Mouse (Mus musculus): ENCODE data around the gene Mllt3. TPM values are rescaled to one million over a fixed set of nuclear protein-coding genes. Genes with fewer than 3 reads are reported as not detected.

Mllt3 gene
- polyA plus RNA-seq (2016; fragmentation: Nextera tagmentation; extraction: Ambion mirVana), result 56.3 and 68.9 TPM in 2 replicates

DNA sequence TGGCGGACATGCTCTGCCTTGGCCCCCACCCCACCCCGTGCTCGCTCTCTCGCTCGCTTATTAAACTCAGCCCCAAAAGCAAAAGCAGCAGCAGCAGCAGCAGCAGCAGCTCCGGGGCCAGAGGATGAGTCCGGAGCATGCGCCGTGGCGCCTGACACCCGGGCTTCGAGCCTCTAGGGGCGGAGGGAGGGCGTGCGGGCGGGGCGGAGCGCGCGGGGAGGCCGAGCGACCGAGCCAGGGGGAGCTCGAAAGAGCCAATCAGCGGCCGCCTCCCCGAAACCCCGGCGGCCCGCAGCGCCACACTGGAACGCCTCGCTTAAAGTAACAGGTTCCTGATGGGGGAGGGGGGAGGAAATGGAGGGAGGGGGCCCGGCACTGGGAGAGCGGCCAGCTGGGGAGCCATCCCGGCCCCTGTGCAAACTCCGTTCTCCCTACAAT lies at the start of gene Mllt3:
Mllt3 (minus strand) TSS at position 149 of the 438 bp plus-strand sequence.
- Histone ChIP-seq H3K36me3 (0 out of 2 replicates have a peak, but pooled peaks cover 4% of the 10 kb centered on the region), H3K4me3 (peak within 1 kb of the TSS; percentile 84), H3K4me1 (peaks cover 12% of the 10 kb centered on the region; the same call in 1 of the 2 replicates), H3K27me3 (ENCODE audit: insufficient read depth, poor library complexity, severe bottlenecking) (no peaks in the 10 kb centered on the region), H3K9me3 (no peaks in the 10 kb centered on the region), H3K27ac (peak within 1 kb of the TSS; percentile 94)
- peak; percentile 98 for DNase-seq (ENCODE audit: low spot score)
- WGBS, result under 1% methylated on average over 37 of the region's 37 CpGs

DNA sequence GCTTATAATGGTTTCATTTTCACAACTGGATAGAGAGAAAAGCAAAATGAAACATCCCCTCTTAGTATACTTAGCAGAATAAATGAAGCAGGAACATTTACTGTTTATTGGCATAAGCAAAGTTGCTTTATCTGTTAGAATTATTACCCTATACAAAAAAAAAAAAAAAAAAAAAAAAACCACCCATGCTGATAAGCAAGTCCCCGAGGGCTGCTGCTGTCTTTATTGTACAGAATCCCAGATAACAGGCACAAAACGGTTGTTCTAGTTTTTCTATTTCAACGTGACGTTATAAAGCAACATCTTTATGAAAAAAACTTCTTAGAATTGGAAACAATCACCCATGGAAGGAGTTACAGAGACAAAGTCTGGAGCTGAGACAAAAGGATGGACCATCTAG lies 49.2 kb upstream of the Mllt3 start:
- Histone ChIP-seq H3K4me3 (no peak overlapping the region), H3K4me1 (no peaks in the 10 kb centered on the region), H3K27ac (no peak overlapping the region), H3K27me3 (ENCODE audit: insufficient read depth, poor library complexity, severe bottlenecking) (no peaks in the 10 kb centered on the region), H3K9me3 (no peaks in the 10 kb centered on the region), H3K36me3 (no peaks in the 10 kb centered on the region)
- DNase-seq (ENCODE audit: low spot score), result no peak
- WGBS, result 65% methylated on average over 4 of the region's 4 CpGs

DNA sequence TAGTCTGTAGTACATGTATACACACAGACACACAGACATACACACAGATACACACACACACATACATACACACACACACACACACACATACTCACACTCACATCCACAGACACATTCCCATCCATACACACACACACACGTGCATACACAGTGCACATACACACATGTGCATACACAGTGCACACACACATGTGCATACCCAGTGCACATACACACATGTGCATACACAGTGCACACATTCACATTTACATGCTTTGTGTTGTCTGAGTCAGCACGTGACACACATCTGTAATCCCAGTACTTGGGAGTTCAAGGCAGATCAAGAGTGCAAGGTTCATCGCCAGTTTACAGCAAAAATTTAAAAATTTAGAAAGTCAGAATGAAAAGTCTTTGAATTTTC lies 48.7 kb upstream of the Mllt3 start:
- 91% methylated on average over 3 of the region's 3 CpGs for WGBS
- DNase-seq (ENCODE audit: low spot score), result no peak
- Histone ChIP-seq H3K9me3 (no peaks in the 10 kb centered on the region), H3K4me3 (no peak overlapping the region), H3K36me3 (no peaks in the 10 kb centered on the region), H3K4me1 (no peaks in the 10 kb centered on the region), H3K27ac (no peak overlapping the region), H3K27me3 (ENCODE audit: insufficient read depth, poor library complexity, severe bottlenecking) (no peaks in the 10 kb centered on the region)

DNA sequence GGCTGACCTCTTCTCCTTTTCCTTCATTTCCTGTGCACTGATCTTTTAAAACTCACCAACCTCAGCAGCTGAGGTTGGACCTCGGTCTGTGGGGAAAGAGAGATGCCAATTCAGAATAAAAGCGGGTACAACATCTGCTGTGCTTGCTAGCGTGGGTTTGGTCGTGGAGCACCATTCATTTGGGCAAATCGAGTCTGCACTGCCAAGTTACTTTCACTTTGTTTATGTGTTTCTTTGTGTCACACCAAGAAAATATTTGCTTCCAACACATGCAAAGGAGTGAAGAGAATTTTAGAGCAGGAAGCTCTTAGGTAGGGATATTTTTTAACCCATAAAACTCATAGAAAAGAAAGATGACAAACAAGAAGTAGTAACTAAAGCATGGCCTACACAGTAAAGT lies 48.3 kb upstream of the Mllt3 start:
- Histone ChIP-seq H3K4me3 (no peak overlapping the region), H3K27me3 (ENCODE audit: insufficient read depth, poor library complexity, severe bottlenecking) (no peaks in the 10 kb centered on the region), H3K27ac (no peak overlapping the region), H3K36me3 (no peaks in the 10 kb centered on the region), H3K9me3 (no peaks in the 10 kb centered on the region), H3K4me1 (no peaks in the 10 kb centered on the region)
- 76% methylated on average over 5 of the region's 5 CpGs for WGBS
- DNase-seq (ENCODE audit: low spot score), result no peak

DNA sequence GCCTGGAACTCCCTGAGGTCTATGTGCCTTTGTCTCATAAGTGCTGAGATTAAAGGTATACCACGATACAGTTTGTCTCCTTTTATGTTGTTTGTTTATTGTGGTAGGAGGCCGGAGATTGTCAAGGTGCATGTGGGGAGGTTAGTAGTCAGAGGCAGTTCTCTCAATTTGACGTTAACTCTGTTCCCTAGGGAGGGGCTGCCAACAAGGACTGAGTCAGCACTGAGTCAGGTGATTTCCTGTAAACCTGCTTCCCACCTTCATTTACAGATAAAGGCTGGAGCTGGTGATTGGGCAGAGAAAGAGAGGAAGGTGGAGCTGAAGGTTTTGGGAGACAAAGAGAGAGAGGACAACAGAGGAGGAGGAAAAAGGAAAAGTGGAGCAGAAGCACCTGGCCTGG lies 45.8 kb upstream of the Mllt3 start:
- Histone ChIP-seq H3K9me3 (no peaks in the 10 kb centered on the region), H3K27ac (no peak overlapping the region), H3K4me3 (no peak overlapping the region), H3K4me1 (no peaks in the 10 kb centered on the region), H3K36me3 (no peaks in the 10 kb centered on the region), H3K27me3 (ENCODE audit: insufficient read depth, poor library complexity, severe bottlenecking) (no peaks in the 10 kb centered on the region)
- no peak for DNase-seq (ENCODE audit: low spot score)
- 52% methylated on average over 3 of the region's 3 CpGs for WGBS

DNA sequence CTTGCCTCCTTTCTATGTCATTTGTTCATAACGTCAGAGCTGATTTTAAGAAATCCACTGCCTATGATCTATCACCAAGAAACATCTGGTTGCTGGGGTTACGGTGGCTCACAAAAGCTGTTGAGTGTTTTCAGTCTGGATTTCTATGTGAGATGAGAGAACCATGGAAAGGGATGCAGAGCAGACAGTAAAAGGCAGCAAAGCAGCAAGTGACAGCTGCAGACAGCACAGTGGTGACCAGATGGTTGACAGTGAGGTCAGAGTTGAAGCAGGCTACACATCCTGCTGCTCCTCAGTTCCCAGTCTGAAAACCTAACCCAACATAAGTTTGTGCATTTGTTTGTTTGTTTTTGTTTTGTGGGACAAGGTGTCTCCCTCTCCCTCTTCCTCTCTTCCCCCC lies 42.2 kb upstream of the Mllt3 start:
- Histone ChIP-seq H3K4me1 (no peaks in the 10 kb centered on the region), H3K9me3 (no peaks in the 10 kb centered on the region), H3K27ac (no peak overlapping the region), H3K4me3 (no peak overlapping the region), H3K36me3 (no peaks in the 10 kb centered on the region), H3K27me3 (ENCODE audit: insufficient read depth, poor library complexity, severe bottlenecking) (no peaks in the 10 kb centered on the region)
- WGBS, result 76% methylated on average over 2 of the region's 2 CpGs
- no peak for DNase-seq (ENCODE audit: low spot score)

DNA sequence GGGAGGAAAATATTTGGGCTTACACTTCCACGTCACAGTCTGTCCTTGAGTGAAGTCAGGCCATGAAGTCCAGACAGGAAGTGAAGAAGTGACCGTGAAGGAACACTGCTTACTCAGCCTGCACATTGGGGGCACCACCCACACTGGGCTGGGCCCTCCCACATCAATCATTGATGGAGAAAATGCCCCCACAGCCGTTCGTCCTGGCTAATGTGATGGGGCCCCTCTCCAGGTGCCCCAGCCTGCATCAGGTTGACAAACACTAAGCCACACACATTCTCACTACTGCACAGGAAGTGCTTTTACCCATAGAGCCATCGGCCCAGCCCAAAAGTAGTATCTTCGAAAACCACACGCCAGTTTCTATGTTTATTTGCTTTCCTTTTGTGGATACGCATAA lies 13.1 kb upstream of the Mllt3 start:
- H3K27me3 ChIP-seq (ENCODE audit: insufficient read depth, poor library complexity, severe bottlenecking), result no peaks in the 10 kb centered on the region
- no peaks in the 10 kb centered on the region for H3K4me1 ChIP-seq
- no peak overlapping the region for H3K4me3 ChIP-seq
- no peaks in the 10 kb centered on the region for H3K9me3 ChIP-seq
- no peaks in the 10 kb centered on the region for H3K36me3 ChIP-seq
- 73% methylated on average over 8 of the region's 8 CpGs for WGBS
- DNase-seq (ENCODE audit: low spot score), result no peak
- H3K27ac ChIP-seq, result no peak overlapping the region

DNA sequence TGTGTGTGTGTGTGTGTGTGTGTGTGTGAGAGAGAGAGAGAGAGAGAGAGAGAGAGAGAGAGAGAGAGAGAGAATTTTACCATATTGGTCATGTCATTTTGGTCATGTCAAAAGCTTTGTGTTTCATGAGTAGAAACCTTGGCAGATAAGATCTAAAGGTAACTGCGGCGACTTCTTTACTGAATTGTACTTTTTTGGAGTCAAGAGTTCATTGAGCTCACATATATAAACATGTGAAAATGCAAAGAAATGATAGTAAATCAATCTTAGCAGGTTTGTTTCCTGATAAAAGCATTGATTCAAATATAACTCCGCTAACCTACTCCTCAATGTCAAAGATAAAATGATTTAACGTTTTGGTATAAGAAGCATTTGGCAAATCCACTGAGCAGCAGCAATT lies 12.0 kb upstream of the Mllt3 start:
- H3K27me3 ChIP-seq (ENCODE audit: insufficient read depth, poor library complexity, severe bottlenecking), result no peaks in the 10 kb centered on the region
- H3K36me3 ChIP-seq, result no peaks in the 10 kb centered on the region
- no peak for DNase-seq (ENCODE audit: low spot score)
- WGBS, result 82% methylated on average over 4 of the region's 4 CpGs
- H3K4me3 ChIP-seq, result no peak overlapping the region
- no peaks in the 10 kb centered on the region for H3K4me1 ChIP-seq
- H3K9me3 ChIP-seq, result no peaks in the 10 kb centered on the region
- no peak overlapping the region for H3K27ac ChIP-seq

DNA sequence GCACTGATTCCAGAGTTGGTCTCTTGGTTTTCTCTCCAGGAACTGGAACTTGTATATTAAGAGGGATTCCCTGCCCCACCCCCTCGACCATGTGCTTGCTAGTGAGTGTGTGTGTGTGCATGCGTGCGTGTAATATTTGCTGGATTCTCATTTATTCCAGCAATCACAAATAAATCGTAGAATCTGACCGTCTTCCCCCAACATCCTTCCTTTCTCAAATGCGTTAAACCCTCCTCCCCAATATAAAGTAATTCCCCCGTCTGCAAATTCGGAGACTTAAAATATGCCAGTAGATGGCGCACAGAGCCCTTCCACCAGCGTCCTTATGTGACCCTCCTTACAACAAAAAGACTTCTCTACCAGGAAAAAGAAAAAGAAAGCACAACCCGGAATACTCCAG lies 2.2 kb upstream of the Mllt3 start:
- WGBS, result 2% methylated on average over 11 of the region's 11 CpGs
- Histone ChIP-seq H3K4me3 (peak overlapping the region; percentile 84), H3K9me3 (no peaks in the 10 kb centered on the region), H3K4me1 (peaks cover 12% of the 10 kb centered on the region; the same call in 1 of the 2 replicates), H3K36me3 (no peaks in the 10 kb centered on the region), H3K27me3 (ENCODE audit: insufficient read depth, poor library complexity, severe bottlenecking) (no peaks in the 10 kb centered on the region), H3K27ac (no peak overlapping the region)
- peak; percentile 84 for DNase-seq (ENCODE audit: low spot score)

DNA sequence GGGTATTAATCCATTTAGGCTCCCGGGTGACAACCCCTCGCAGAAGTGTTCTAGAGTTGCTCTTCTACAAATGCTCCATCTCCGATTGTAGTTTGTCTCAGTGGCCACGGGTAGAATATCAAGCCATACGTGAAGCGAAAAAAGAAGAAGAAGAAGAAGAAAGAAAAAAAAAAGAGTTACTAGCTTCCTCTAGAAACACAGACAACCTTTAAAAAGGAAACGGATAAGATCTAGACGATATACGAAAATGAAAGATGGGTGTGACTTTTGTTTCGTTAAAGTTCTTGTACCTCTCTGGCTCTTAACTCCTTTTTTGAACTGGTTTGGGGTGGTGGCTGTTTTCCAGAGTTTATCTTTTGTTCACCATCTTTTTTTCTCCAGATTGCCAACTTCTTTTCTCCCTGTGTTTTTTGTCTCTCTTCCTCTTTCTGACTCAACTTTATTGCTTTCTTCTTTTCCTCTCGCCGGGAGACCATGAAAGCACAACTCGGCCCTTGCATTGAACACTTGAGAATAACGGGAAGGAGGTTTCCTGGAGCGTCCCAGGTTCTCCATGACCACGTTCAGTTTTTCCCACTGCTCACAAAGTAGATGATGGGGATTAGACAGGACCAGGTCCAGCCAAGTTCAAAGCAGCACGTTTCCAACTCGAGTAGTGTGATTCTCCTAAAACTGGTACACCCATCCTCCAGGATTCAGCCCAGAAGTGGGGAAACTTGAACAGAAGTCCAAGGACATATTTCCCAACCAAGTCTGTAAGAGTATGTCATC lies 1.4 kb upstream of the Mllt3 start:
- Histone ChIP-seq H3K36me3 (0 out of 2 replicates have a peak, but pooled peaks cover under 1% of the 10 kb centered on the region), H3K4me1 (peaks cover 12% of the 10 kb centered on the region; the same call in 1 of the 2 replicates), H3K27me3 (ENCODE audit: insufficient read depth, poor library complexity, severe bottlenecking) (no peaks in the 10 kb centered on the region), H3K4me3 (peak overlapping the region; percentile 84), H3K27ac (no peak overlapping the region), H3K9me3 (no peaks in the 10 kb centered on the region)
- DNase-seq (ENCODE audit: low spot score), result no peak
- WGBS, result 2% methylated on average over 18 of the region's 18 CpGs

DNA sequence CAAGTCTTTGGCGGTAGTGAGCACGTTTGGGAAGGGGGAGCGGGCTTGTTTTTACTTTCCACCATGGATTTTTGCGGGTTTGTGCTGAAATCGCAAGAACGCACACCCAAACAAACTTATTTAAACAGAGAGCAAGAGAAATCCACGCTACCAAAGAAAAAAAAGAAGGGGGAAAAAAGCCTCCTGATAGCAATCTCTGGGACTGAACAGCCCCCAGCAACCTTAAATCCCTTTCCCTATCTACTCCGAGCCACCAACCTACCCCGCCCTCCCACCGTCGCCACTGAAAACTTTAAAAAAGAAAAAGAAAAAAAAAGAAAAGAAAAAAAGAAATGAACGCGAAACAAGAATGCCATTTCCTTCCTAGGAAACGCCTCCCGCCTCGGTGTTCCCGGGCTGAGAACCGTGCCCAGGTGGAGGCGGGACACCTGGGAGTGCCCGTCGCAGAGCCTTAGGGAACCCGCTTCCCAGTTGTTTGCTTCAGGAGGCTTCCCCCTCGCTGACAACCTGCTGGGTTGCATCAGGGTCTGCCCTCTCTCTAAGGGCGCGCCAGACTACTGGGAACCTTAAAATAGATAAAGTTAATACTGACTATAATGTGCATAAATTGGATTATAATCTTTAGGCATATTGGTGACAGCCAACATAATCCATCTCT lies 694 bp upstream of the Mllt3 start:
- WGBS, result under 1% methylated on average over 25 of the region's 25 CpGs

DNA sequence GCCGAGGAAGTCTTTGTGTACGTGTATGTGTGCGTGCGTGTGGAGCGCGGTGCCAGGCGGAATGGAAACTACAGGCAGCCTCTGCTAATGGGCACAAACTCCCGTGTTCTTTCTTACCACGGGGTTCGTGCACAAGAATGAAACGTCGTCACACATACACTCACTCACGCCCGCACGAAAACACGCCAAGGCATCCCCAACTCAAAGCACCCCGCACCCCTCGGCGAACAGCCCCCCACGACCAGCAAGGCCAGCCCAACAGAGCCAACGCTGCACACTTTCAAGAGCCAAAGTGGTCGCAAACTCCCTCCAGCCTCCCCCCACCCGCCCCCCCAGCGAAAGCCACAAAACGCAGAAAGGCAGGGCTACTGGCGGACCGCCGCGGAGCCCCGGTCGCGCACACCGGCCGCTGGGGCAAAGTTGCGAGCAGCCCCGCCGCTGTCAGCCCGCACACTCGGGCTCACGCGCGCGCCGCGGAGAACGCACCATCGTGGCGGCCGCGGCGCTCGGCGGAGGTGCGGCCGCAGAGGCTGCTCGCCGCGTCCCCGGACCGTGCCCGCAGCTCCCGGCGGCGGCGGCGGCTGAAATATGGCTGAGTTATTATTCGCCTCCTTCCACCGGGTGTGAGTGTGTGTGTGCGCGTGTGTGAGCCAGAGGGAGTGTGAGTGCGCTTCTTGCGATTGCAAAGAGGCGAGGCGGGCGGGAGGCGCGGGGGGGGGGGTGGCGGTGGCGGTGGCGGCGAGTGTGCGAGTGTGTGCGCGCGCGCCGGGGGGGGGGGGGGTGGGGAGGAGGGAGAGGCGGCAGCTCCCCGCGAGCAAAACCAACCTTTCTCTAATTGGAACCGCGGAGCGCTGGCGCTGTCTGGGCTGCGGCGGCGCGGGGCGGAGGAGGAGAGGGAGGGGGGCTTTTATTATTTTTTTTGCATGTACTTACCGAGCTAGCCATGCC lies 739 bp downstream of the Mllt3 start:
- H3K27me3 ChIP-seq (ENCODE audit: insufficient read depth, poor library complexity, severe bottlenecking), result no peaks in the 10 kb centered on the region
- peak; percentile 88 for DNase-seq (ENCODE audit: low spot score)
- under 1% methylated on average over 85 of the region's 100 CpGs for WGBS

More for the DNA sequence above, 694 bp upstream of the Mllt3 start:
- DNase-seq (ENCODE audit: low spot score), result no peak
- H3K4me3 ChIP-seq, result peak overlapping the region; percentile 84
- peaks cover 12% of the 10 kb centered on the region; the same call in 1 of the 2 replicates for H3K4me1 ChIP-seq
- H3K9me3 ChIP-seq, result no peaks in the 10 kb centered on the region
- H3K27ac ChIP-seq, result peak overlapping the region; percentile 94
- H3K36me3 ChIP-seq, result 0 out of 2 replicates have a peak, but pooled peaks cover 4% of the 10 kb centered on the region
- no peaks in the 10 kb centered on the region for H3K27me3 ChIP-seq (ENCODE audit: insufficient read depth, poor library complexity, severe bottlenecking)

More for the DNA sequence above, 739 bp downstream of the Mllt3 start:
- Histone ChIP-seq H3K4me3 (peak overlapping the region; percentile 84), H3K4me1 (peaks cover 17% of the 10 kb centered on the region), H3K27ac (peak overlapping the region; percentile 94), H3K9me3 (no peaks in the 10 kb centered on the region), H3K36me3 (0 out of 2 replicates have a peak, but pooled peaks cover 4% of the 10 kb centered on the region)
